Mouse (Mus musculus) liver, adult 2 months (tissue): Measurements from ENCODE around the gene Afg1l.

Experiments
- CTCF ChIP-seq: fragments of 200-500 bp; IDR thresholded peaks from 2 replicates; pipeline ENCODE4 v1.5.1; 2011; ENCODE audit warnings: low read depth, low read length, control low read depth
- POLR2A ChIP-seq: fragments of 200-500 bp; IDR thresholded peaks from 2 replicates; pipeline ENCODE4 v1.6.1; 2011; ENCODE audit warnings: low read length, control low read depth; ENCODE audit not compliant: insufficient read depth; ENCODE audit errors: extremely low read depth

GRCm38 (mm10) chr10:42522912-42523311 is 44.5 kb upstream of the Afg1l start:
- TF ChIP-seq POLR2A (no peak), CTCF (no peak)
